Mouse (Mus musculus) mouse embryonic stem cell (cell line): ENCODE data around the gene Babam2.

Experiments used
- in situ Hi-C, 2 experiments: fragments of 300-500 bp; cut with MboI; formaldehyde crosslinking; loops; 1 replicate in 1 of 2; 3 replicates in 1 of 2; pipeline ENCODE4 v1.14.3; 2019 to 2020; ENCODE audit warnings: low sequenced_read_pairs in 2 of 2, low pct_unique_long_range_greater_than_20kb in 1 of 2, mixed read lengths in 1 of 2; ENCODE audit not compliant: unreplicated experiment in 1 of 2

Babam2 gene

DNA sequence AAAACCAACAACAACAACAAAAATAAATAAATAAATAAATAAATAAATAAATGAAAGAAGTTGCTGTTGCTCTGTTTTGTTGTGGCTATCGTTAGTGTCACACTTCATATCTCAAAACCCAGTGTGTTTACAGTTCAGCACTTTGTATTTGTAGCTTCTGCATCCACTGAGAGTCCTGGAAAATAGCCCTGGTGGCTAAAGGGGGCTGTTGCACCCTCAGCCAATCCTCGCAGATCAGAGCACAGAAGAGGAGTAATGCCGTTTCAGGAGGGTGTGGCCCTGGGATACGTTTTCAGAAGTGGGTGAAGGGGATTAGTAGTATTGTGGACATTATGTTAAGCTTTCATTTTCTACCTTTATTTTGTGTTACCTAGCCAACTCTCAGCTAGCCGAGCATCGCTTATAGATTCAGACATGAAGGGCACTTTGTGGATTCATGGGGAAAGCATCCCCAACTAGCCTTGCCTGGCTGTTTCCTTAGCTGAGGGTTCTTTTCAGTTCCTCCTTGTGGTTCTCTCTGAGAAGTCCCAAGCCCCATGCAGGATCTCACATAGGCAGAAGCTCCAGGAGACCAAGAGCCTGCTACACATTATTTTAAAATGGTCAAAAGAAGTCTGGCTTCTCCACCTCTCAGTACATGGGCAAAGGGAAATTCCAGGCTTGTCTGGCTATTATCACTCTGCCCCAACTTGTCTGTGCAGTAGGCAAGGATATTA, 207.6 kb downstream of the Babam2 start:
- in situ Hi-C loops: no loop called here

DNA sequence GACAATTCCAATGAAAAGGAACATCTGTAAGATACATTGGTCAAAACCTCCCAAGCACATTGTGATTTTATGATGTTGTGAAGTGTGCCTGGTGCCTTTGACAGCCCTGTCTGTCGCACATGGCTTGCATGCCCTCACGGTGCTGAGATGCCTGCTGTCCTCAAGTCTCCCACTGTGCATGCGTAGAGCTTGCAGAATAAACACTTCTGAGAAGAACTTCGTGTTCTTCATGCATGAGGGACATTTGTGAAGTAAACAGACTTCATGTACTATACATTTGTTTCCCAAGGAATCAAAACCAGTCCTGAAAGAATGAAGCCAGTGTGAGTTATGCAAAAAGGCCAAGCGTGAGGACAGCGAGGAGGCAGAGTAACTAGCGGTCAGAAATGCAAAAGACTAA, 208.3 kb downstream of the Babam2 start:
- in situ Hi-C loops: no loop called here

DNA sequence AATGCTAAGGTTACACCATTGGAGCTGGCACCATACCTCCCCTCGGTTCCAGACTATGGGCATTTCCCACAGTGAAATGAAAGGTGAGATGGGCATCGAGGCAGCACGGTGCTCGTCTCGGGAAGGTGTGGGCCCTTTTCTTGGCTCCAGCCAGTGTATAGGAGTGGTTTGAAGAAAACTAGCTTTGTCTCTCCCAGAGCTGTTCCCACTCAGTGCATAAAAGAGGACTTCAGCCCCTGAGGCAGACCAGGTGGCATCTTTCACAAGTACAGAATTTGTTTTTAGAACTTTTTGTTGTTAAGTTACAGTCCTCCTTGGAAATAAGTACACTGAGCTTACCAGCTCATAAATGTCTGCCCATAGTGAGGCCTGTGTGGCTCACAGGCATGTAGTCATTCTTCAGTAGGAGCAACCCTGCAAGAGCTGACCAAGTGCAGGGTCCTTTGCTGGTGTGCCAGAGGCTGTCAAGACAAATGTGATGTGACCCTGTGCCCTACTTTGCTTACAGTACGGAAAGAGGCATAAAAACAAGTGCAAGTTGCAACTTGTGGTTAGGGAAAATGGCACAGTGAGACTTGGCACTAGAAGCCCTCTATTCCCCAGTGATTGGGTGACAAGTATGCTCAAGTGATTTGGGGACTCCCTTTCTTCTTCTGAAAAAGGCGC, 208.9 kb downstream of the Babam2 start:
- in situ Hi-C loops: no loop called here

DNA sequence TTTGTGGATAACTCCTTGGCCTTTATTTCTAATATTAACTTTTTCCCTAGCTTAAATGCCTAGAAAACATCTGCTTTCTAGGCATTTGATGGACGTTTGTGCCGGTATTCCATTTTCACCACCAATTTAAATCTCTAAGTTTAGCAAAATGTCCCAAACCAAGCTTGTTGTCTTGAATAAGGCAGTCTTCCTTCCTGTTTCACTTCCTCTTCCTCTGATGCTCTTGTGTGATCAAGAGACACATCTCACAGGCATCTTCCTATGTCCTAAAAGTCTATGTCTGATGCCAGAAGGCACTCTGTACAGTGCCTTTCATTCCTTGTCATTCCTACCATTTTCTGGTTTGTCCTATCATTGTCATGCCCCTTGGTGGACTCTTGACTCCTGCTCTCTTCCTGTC, 210.5 kb downstream of the Babam2 start:
- in situ Hi-C loops: no loop called here

DNA sequence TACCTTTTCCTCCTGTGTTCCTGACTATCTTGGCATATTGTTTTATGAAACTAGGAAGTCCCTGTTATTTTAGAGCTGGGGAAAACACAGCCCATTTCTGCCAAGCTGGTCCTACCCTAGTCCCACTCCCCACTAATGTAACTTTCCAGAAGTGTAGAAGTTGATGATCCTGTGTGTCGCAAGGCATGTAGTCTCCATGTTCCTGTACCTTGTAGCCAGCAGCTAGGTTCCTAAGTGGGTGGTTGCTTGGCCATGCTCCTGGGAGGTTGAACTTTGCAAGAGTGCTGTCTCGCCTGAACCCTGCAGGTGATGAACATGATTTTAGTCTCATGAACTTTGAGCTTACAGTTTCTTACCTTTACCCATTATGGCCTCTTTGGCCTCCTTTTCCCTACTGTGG, 211.3 kb downstream of the Babam2 start:
- in situ Hi-C loops: no loop called here

DNA sequence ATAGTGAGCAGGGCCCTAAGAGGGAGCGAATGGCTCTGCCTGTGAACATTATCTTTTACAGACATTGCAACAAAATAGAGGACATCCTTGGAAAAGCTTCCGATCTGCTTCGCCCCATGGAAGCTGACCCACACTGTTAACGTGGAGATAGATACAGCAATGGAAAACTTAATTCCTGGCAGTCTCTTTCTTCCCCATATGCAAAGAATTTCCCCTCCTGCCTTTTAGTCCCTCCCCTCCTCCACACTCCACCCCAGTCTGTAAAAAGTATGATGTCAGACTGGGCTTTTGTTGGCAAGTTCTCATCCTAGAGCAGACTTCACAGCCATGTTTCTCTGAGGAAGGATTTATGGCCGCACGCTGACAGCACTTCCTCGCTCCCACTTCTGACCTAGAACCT, 218.8 kb downstream of the Babam2 start:
- in situ Hi-C loops: no loop called here

DNA sequence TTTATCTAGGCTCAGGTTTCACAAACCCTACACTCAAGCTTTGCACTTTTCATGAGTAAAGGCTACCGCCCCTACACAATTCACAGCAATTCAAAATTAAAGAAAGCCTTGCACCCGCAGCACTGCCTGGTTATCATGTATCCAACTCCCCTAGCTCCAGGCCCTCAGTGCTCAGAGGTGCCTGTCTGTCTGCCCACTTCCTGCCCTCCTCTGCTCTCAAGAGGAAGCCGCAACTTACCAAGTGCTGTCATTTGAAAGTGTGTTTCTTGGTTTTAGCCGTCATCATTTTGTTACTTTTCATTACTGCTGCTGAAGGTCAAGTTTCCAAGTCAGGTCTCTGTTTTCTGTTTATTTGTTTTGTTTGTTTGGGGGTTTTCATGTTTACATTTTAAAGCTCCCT, 221.1 kb downstream of the Babam2 start:
- in situ Hi-C loops: no loop called here

DNA sequence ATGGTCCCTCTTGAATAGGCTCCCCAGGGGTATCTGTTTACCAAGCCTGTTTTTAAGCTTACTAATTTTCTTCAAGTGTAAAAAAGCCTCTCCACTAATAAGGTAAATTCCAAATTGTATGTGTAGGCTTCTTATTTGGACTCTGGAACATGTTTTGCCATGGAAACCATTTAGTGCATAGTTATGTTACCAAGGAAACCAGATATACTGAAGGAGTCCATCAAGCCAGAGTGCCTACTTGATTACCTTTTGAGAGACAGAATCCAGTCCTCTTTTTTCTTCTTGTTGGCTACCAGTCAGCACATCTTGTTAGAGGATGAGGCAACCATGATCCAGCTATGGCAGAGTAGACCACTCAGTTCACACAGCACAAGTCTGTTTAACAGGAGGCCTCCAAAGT, 222.6 kb downstream of the Babam2 start:
- in situ Hi-C loops: loop anchor here in 1 of 2 experiments (10.0 kb wide), 1 partner anchor 275 kb away; no protein-coding TSS in a partner anchor

DNA sequence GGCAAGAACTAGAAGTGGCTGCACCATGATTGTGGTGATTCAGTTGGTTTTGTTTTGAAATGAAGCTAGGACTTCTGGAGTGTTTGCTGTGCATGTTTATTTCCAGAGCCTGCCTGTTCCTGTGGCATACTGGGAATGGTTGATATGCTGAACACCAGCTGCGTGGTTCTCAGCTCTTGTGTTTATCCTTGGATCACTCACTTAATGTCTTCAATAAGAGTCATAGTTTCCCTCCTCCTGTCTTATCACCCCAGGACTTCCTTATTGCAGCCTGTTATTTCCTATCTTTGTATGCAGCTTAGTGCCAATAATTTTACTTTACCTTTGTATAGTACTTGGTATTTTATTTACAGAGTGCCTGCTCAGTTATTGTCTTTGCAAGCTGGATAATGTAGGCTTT, 223.4 kb downstream of the Babam2 start:
- in situ Hi-C loops: loop anchor here in 1 of 2 experiments (10.0 kb wide), 1 partner anchor 274 kb away; no protein-coding TSS in a partner anchor

DNA sequence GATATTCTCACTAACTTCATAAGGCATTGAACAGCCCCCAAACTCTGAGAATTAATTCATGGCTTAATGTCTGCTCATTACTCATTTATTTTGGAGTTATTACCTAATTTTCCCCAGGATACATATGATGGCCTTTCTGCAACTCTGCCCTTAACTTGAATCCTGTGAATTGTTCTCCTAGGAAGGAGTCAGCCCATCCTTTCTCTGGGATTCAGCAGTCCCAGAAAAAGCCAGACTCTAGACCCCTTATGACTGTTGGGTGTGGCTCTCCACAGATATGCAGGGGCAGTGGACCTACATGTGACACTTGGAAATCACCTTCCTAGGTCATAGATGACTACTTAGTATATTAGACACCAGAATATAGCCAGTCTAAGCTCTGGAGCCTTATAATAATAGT, 226.6 kb downstream of the Babam2 start:
- in situ Hi-C loops: loop anchor here in 1 of 2 experiments (10.0 kb wide), 1 partner anchor 271 kb away; no protein-coding TSS in a partner anchor

DNA sequence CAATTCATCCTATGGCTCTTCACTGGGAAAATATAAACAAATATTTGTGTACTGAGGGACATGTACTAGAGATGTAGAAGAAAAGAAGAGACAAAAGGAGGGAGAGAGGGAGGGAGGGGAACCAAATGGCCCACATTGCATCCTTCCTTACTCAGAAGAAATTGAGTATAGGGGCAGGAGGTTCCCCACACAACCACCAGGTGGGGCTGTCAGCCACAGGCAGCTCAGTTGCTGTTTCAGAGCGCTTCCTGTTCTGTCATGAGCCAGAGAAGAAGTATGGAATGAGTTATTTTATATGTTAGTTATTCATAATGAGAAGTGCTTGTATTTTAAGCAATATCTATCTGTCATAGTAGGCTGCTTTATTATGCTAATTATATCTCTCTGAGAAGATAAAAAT, 229.1 kb downstream of the Babam2 start:
- in situ Hi-C loops: loop anchor here in 1 of 2 experiments (10.0 kb wide), 1 partner anchor 268 kb away; no protein-coding TSS in a partner anchor

DNA sequence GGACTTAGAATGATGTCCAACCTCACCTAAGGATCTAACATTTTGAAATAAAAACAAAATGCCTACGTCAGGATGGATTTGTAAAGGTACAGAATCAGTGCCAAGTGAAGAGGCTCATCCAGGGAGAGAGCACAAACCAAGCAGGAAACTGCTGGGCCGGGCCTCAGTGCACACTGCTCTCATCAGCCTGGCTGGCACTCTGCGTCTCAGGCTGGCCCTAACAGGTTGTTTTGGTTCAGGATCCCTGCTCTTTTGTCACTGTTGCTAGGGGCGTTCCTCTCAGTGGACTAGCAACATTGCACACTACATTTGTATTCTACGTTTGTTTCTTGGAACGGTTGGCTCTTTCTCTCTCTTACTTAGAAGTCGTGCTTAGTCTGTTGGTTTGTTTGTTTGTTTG, 231.5 kb downstream of the Babam2 start:
- in situ Hi-C loops: loop anchor here in 1 of 2 experiments (10.0 kb wide), 1 partner anchor 266 kb away; no protein-coding TSS in a partner anchor

DNA sequence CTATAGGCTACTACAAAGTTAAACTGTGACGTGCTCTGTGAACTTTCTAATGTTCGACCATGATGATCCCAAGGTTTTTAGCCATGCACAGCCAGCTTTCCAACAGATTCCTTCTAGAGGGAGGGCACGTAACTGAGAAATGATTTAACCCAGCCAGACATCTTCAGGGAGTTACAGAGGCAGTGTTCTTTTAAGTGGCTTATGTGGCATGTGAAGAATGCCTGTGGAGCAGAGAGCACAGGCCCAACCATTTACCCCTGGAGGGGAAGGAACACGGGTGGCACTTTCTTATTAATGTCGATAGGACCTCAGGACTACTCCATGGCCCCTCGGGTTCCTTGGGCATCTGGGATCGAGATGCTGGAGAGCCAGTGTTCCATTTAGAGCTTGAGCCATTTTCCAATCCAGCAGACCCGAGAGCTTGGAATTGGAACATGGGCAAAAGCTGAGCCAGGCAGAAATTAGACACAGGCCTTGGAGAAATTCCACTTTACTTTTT, 233.7 kb downstream of the Babam2 start:
- in situ Hi-C loops: no loop called here

DNA sequence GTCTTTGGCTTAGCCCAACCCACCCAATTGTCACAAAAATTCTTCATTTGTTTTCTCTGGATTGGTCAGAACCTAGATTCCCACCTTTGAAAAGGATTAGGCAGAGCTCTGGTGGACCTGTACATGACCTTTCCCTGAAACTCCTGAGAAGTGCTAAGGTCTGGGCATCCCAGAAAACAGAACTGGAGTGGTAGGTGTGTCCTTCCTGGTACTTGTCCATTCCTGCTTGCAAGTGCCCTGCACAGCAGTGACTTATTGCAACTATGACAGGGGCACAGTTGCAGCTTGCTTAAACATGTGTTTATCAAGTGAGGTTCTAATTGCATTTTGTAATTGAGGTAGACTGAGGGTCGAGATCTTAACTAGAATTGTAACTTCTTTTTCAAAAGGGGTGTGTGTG, 234.2 kb downstream of the Babam2 start:
- in situ Hi-C loops: no loop called here

DNA sequence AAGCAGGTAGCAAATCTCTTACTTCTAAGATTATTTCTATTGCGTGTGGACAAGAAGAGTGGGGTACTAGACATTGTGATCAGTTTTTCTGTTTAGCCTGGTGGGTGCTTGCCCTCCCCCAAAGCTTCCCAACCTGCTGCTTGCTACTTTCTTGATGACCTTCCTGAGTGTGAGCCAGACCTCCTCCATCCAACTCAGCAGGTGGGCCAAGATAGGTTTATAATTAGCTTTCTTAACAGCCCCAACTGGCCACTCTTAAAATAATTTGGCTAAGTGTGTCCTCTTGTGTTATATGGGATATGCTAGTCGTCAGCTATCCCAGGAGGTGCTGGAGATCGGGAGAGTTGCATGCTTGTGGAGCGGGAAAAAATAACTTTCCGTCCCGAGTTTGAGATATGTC, 235.8 kb downstream of the Babam2 start:
- in situ Hi-C loops: no loop called here

DNA sequence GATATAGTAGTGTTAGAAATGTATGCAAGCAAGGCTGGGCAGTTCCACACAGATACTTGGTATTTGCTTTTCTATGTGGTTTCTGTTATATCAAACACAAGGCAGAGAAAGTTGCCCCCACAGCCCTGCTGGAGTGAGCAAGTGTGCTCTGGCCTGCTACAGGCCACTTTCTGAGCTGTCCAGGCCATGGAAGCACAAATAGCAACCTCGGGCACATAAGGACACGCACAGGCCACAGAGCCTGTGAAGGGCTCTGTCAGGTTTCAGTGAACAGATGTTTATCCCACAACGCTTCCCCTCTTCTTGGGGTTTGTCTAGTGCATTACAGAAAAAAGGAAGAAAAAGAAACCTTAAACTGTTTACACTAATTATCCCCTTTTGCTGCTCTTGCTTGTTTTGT, 236.9 kb downstream of the Babam2 start:
- in situ Hi-C loops: no loop called here

DNA sequence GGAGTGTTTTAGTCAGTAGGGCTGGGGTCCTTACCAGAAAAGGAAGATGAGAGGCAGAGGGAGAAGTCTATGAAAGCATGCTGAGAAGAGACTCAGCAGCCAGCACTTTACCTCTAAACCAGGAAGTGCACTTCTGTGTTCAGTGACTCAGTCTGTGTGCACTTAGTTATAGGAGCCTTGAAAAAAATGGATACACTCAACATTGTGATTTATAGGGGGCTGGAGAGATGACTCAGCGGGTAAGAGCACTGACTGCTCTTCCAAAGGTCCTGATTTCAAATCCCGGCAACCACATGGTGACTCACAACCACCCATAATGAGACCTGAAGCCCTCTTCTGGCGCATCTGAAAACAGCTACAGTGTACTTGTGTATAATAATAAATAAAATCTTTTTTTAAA, 238.5 kb downstream of the Babam2 start:
- in situ Hi-C loops: no loop called here

DNA sequence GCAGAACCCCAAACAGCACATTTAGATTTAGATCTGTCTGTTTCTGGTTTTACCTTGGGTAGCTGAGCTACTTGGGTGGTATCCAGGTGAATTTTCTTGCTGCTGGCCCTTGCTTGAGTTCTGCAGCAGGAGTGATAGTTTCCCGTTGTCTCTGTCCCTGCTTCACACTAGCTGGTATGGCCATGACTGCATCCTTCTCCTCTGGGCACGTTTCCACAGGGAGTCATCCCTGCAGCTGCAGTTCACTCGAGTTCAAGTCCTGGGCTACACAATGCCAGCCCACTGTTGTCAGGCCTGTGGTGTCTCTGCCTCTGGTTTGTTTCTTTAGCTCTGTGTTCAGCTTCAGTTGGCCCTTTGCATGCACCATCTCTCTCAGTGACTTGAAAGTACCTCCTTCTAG, 239.0 kb downstream of the Babam2 start:
- in situ Hi-C loops: no loop called here

DNA sequence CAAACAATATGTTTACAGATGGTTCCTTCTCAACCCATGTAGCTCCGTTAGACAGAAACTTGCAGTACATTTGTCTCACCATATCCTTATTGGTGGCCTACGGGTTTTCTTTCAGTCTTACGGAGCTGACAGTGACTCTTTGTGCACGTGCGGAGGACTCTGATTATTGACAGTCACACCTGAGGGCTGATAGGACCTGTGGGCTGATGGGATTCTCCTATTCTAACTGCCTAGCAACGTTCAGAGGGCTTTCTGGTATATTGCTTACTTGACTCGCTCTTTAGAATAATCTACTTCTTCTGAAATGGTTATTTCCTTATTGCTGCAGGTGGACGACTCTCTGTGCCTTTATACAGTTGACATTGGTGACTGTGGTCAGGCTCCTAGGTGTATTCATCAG, 243.4 kb downstream of the Babam2 start:
- in situ Hi-C loops: no loop called here

DNA sequence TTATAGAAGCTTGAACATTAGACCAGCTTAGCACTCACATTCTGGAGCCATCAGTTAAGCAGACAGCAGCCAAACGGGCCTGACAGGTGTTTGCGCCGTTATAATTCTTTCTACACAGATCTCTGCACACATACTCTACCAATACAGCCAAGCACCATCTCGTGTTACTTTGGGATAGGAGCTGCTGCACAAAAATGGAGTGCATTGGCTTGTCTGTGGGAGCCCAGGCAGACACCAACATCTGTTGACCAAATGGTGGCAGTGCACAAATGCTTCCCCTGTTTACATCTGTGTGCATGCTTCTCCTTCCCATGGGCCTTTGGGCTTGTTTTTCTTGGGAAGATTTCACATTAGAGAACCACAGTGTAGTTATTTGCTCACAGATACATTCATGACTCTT, 249.7 kb downstream of the Babam2 start:
- in situ Hi-C loops: no loop called here
